Mouse (Mus musculus): ENCODE data around the gene Apela.
"Not testable (repeated sequence)": the region's sequence is repeated elsewhere in the genome, so short reads cannot be mapped to it uniquely, and the experiment has no call there.

The Apela gene

GRCm38 (mm10) chr8:65028959-65029686, 8.0 kb downstream of the Apela start:
- no peak for DNase-seq (ENCODE audit: extremely low read depth, low read depth)

- DNase-seq (ENCODE audit: extremely low read depth, low read depth) = peak; percentile 6
Measured at GRCm38 (mm10) chr8:65022485-65022884, 14.7 kb downstream of the Apela start.

- no peak for DNase-seq (ENCODE audit: extremely low read depth, low read depth)
Measured at GRCm38 (mm10) chr8:65018423-65018822, 18.7 kb downstream of the Apela start, which contains the start of the genes Trim61 and Trim60. Trim61 (minus strand) TSS chr8:65018523. Trim60 (minus strand) TSS chr8:65018584.

DNA sequence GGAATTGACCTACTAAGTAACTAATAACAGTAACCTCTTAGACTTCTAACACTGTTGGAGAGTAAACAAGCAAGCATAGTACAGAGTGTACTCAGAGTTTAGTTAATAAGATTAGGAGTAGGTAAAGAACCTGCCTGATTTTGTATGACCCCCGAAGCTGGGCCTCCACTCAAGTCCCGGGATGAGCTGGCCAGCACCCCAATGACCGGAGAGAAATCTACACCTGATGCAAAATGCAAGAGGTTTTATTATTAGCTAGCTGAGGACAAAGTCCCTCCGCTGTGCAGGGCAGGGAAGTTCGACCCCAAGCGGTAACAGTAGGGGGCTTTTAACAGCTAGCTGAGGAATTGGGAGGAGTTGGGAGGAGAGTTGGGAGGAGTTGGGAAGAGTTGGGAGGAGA, 29.5 kb downstream of the Apela start:
- not testable (repeated sequence) for DNase-seq (ENCODE audit: extremely low read depth, low read depth)

- DNase-seq (ENCODE audit: extremely low read depth, low read depth) = no peak
Measured at GRCm38 (mm10) chr8:64998806-64999365, 38.2 kb downstream of the Apela start.

GRCm38 (mm10) chr8:64987731-64988130, 49.4 kb downstream of the Apela start, which contains the start of gene Trim75:
Trim75 (minus strand) TSS chr8:64987831.
- DNase-seq (ENCODE audit: extremely low read depth, low read depth) = no peak

DNA sequence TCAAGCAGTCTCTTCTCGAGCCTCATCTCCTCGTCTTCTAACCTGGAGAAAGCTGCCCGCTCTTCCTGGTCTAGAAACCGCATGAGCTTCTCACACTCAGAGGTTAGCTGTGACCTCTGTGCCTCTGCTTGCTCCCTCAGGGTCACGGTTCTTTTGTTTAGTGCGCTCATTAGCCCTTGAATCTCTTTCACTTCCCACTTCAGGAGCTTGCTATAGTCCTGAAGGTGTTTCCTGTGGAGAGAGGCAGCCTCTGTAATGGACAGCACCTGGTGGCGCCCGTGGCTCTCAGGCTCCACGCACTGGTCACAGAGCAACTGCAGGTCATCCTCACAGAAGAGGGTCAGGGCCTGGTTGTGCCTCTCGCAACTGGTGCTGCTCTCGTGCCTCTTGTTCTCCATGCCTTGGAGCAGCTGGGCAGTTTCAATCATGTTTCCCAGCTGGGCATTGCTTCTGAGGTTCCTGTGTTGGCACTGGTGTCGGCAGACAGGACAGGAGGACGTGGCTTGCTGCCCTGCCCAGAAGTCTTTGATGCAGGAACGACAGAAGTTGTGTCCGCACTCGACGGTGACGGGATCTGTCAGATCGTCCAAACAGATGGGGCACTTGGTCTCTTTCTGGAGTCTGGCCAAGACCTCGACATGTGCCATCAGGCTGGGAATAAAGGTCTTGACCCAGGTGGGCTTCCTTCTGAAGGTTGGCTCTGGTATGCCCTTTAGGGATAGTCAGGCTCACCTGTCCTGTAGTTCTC, 53.8 kb downstream of the Apela start:
- no peak for DNase-seq (ENCODE audit: extremely low read depth, low read depth)

Data from MEL-GATA-1-ER (cell line).